Mouse (Mus musculus) heart, postnatal 4 days (tissue): ENCODE data around the gene Tspan5. TPM values are rescaled to one million over a fixed set of nuclear protein-coding genes. Genes with fewer than 3 reads are reported as not detected.

Experiments used
- DNase-seq: peaks from one replicate; pipeline ENCODE4 v3.0.0; 2021
- total RNA-seq, 2 experiments: library from RNA; stranded (reverse); gene quantifications; 2 replicates each; pipeline ENCODE4 v1.2.3; 2021

Tspan5 gene
- total RNA-seq, 2 experiments from 2014 or later, result 11.5 to 11.6 TPM

GRCm38 (mm10) chr3:138852982-138853689 is 111.1 kb downstream of the Tspan5 start:
- no peak for DNase-seq

GRCm38 (mm10) chr3:138853996-138854836 is 112.2 kb downstream of the Tspan5 start:
- no peak for DNase-seq

- DNase-seq, result no peak
These were observed 113.4 kb downstream of the Tspan5 start for GRCm38 (mm10) chr3:138855387-138855786.

GRCm38 (mm10) chr3:138856946-138857345 is 115.0 kb downstream of the Tspan5 start:
- no peak for DNase-seq

- no peak for DNase-seq
These were observed 116.0 kb downstream of the Tspan5 start for GRCm38 (mm10) chr3:138857805-138858546.

GRCm38 (mm10) chr3:138858649-138859048 is 116.7 kb downstream of the Tspan5 start:
- DNase-seq, result no peak

- DNase-seq, result no peak
These were observed 117.2 kb downstream of the Tspan5 start for GRCm38 (mm10) chr3:138859166-138859565.

- no peak for DNase-seq
These were observed 117.7 kb downstream of the Tspan5 start for GRCm38 (mm10) chr3:138859666-138860065.

- DNase-seq, result no peak
These were observed 118.3 kb downstream of the Tspan5 start for GRCm38 (mm10) chr3:138860257-138860760.

GRCm38 (mm10) chr3:138861032-138861431 is 119.0 kb downstream of the Tspan5 start:
- no peak for DNase-seq

GRCm38 (mm10) chr3:138861589-138861988 is 119.6 kb downstream of the Tspan5 start:
- no peak for DNase-seq

- no peak for DNase-seq
These were observed 122.2 kb downstream of the Tspan5 start for GRCm38 (mm10) chr3:138864166-138864648.

- no peak for DNase-seq
These were observed 123.3 kb downstream of the Tspan5 start for GRCm38 (mm10) chr3:138865271-138865670.

GRCm38 (mm10) chr3:138867149-138867848 is 125.3 kb downstream of the Tspan5 start:
- no peak for DNase-seq

GRCm38 (mm10) chr3:138868409-138868808 is 126.4 kb downstream of the Tspan5 start:
- DNase-seq, result no peak

GRCm38 (mm10) chr3:138875282-138875681 is 133.3 kb downstream of the Tspan5 start:
- DNase-seq, result no peak

GRCm38 (mm10) chr3:138875936-138876335 is 133.9 kb downstream of the Tspan5 start:
- DNase-seq, result no peak

GRCm38 (mm10) chr3:138876418-138876817 is 134.4 kb downstream of the Tspan5 start:
- DNase-seq, result no peak

- no peak for DNase-seq
These were observed 135.0 kb downstream of the Tspan5 start for GRCm38 (mm10) chr3:138876931-138877361.

- no peak for DNase-seq
These were observed 135.7 kb downstream of the Tspan5 start for GRCm38 (mm10) chr3:138877741-138878140.

- no peak for DNase-seq
These were observed 139.2 kb downstream of the Tspan5 start for GRCm38 (mm10) chr3:138880999-138881724.
